Mouse (Mus musculus) cerebellum, postnatal 14 days (tissue): ENCODE measurements around the gene 1110008L16Rik.

ENCODE experiments used
- DNase-seq, 2 experiments: peaks; one replicate each; pipeline ENCODE4 v3.0.0; 2021; ENCODE audit warnings: mixed read lengths in 2 of 2

The 1110008L16Rik gene

GRCm38 (mm10) chr12:55343998-55344397 is 44.6 kb downstream of the 1110008L16Rik start:
- DNase-seq: no peak

- DNase-seq: peak in 1 of 2 experiments; percentile 5
These were observed 45.2 kb downstream of the 1110008L16Rik start for GRCm38 (mm10) chr12:55344583-55344982.

GRCm38 (mm10) chr12:55353423-55353822 is 54.0 kb downstream of the 1110008L16Rik start:
- DNase-seq: no peak

- DNase-seq: peak; percentile 61 to 68
These were observed 55.5 kb downstream of the 1110008L16Rik start for GRCm38 (mm10) chr12:55354904-55355303.

- DNase-seq: no peak
These were observed 57.9 kb downstream of the 1110008L16Rik start for GRCm38 (mm10) chr12:55357303-55357702.

- no peak for DNase-seq
These were observed 61.6 kb downstream of the 1110008L16Rik start for GRCm38 (mm10) chr12:55360929-55361328.

- no peak for DNase-seq
These were observed 65.7 kb downstream of the 1110008L16Rik start for GRCm38 (mm10) chr12:55365083-55365482.

- peak; percentile 18 to 28 for DNase-seq
These were observed 73.2 kb downstream of the 1110008L16Rik start for GRCm38 (mm10) chr12:55372424-55373055.

- no peak for DNase-seq
These were observed 77.7 kb downstream of the 1110008L16Rik start for GRCm38 (mm10) chr12:55376956-55377609.

GRCm38 (mm10) chr12:55377610-55377980 is 78.2 kb downstream of the 1110008L16Rik start:
- no peak for DNase-seq

GRCm38 (mm10) chr12:55384023-55384749 is 84.8 kb downstream of the 1110008L16Rik start, which contains the start of gene Psma6:
Gene Psma6, plus strand, starts transcription at chr12:55384222.
- DNase-seq: no peak

- no peak for DNase-seq
These were observed 85.4 kb downstream of the 1110008L16Rik start for GRCm38 (mm10) chr12:55384826-55385225.

GRCm38 (mm10) chr12:55385931-55386330 is 86.6 kb downstream of the 1110008L16Rik start:
- DNase-seq: no peak

GRCm38 (mm10) chr12:55386456-55386855 is 87.1 kb downstream of the 1110008L16Rik start:
- no peak for DNase-seq

- no peak for DNase-seq
These were observed 87.9 kb downstream of the 1110008L16Rik start for GRCm38 (mm10) chr12:55387083-55387787.

GRCm38 (mm10) chr12:55387788-55388465 is 88.5 kb downstream of the 1110008L16Rik start:
- DNase-seq: no peak

- peak in 1 of 2 experiments; percentile 59 for DNase-seq
These were observed 89.1 kb downstream of the 1110008L16Rik start for GRCm38 (mm10) chr12:55388478-55388877.

- no peak for DNase-seq
These were observed 90.0 kb downstream of the 1110008L16Rik start for GRCm38 (mm10) chr12:55389132-55390081.

GRCm38 (mm10) chr12:55392120-55392519 is 92.7 kb downstream of the 1110008L16Rik start:
- no peak for DNase-seq

- no peak for DNase-seq
These were observed 93.6 kb downstream of the 1110008L16Rik start for GRCm38 (mm10) chr12:55392733-55393577.
